Mouse (Mus musculus): ENCODE results near the gene Lamb3.

DNA sequence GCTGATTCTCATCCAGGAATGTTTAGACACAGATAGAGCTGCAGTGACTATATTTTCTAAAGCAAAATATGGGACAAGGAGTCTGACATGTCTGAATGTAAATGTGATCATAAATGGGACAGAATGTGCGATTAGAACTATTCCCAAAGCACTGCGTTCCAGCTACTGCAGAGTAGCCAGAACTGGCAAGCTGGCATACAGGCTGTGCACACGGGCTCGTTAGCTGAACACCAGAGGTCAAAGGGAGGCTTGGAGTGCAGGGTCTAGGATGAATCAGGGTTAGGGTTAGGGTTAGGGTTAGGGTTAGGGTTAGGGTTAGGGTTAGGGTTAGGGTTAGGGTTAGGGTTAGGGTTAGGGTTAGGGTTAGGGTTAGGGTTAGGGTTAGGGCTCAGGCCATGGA, 20.0 kb downstream of the Lamb3 start:
- TF ChIP-seq POLR2A (IDR thresholded peaks at IDR 0.05; ENCODE audit: borderline replicate concordance, extremely low read depth, low read depth, low read length) (no peak), CTCF (IDR thresholded peaks at IDR 0.05; ENCODE audit: insufficient read depth, low read length) (no peak)

All from lung, adult 2 months (tissue).